Mouse (Mus musculus): ENCODE measurements around the gene Ogdhl.

GRCm38 (mm10) chr14:32344176-32344575 is 22.4 kb downstream of the Ogdhl start:
- TF ChIP-seq CTCF (IDR thresholded peaks at IDR 0.05; ENCODE audit: low read depth) (no peak), EP300 (IDR thresholded peaks at IDR 0.05; ENCODE audit: low read depth) (no peak)

All from liver, postnatal 0 days (tissue).